Mouse (Mus musculus) mouse embryonic stem cell (cell line): Measurements from ENCODE around the gene Acap2.

ENCODE experiments used
- in situ Hi-C, 2 experiments: fragments of 300-500 bp; cut with MboI; formaldehyde crosslinking; loops; 1 replicate in 1 of 2; 3 replicates in 1 of 2; pipeline ENCODE4 v1.14.3; 2019 to 2020; ENCODE audit warnings: low sequenced_read_pairs in 2 of 2, low pct_unique_long_range_greater_than_20kb in 1 of 2, mixed read lengths in 1 of 2; ENCODE audit not compliant: unreplicated experiment in 1 of 2

The Acap2 gene

GRCm38 (mm10) chr16:31211503-31211902, 10.5 kb upstream of the Acap2 start:
- in situ Hi-C loops, result no loop called here

GRCm38 (mm10) chr16:31210453-31210852, 9.4 kb upstream of the Acap2 start:
- in situ Hi-C loops, result no loop called here

GRCm38 (mm10) chr16:31209911-31210310, 8.9 kb upstream of the Acap2 start:
- in situ Hi-C loops, result no loop called here

- in situ Hi-C loops, result no loop called here
Observed at GRCm38 (mm10) chr16:31205726-31206125, 4.7 kb upstream of the Acap2 start.

GRCm38 (mm10) chr16:31205187-31205586, 4.1 kb upstream of the Acap2 start:
- in situ Hi-C loops, result no loop called here

- in situ Hi-C loops, result no loop called here
Observed at GRCm38 (mm10) chr16:31204216-31204615, 3.2 kb upstream of the Acap2 start.

- in situ Hi-C loops, result no loop called here
Observed at GRCm38 (mm10) chr16:31201704-31202103, 659 bp upstream of the Acap2 start.

GRCm38 (mm10) chr16:31199926-31200789, 887 bp downstream of the Acap2 start:
- in situ Hi-C loops, result no loop called here

- in situ Hi-C loops, result no loop called here
Observed at GRCm38 (mm10) chr16:31199591-31199925, 1.5 kb downstream of the Acap2 start.

- in situ Hi-C loops, result no loop called here
Observed at GRCm38 (mm10) chr16:31196971-31197370, 4.1 kb downstream of the Acap2 start.

GRCm38 (mm10) chr16:31192526-31192925, 8.5 kb downstream of the Acap2 start:
- in situ Hi-C loops, result no loop called here

- in situ Hi-C loops, result no loop called here
Observed at GRCm38 (mm10) chr16:31191818-31192217, 9.2 kb downstream of the Acap2 start.

GRCm38 (mm10) chr16:31190426-31190825, 10.6 kb downstream of the Acap2 start:
- in situ Hi-C loops, result no loop called here

GRCm38 (mm10) chr16:31189291-31189690, 11.8 kb downstream of the Acap2 start:
- in situ Hi-C loops, result no loop called here

- in situ Hi-C loops, result no loop called here
Observed at GRCm38 (mm10) chr16:31188799-31189198, 12.2 kb downstream of the Acap2 start.

- in situ Hi-C loops, result no loop called here
Observed at GRCm38 (mm10) chr16:31188270-31188669, 12.8 kb downstream of the Acap2 start.

GRCm38 (mm10) chr16:31187192-31187591, 13.9 kb downstream of the Acap2 start:
- in situ Hi-C loops, result no loop called here

GRCm38 (mm10) chr16:31185757-31186156, 15.3 kb downstream of the Acap2 start:
- in situ Hi-C loops, result no loop called here

GRCm38 (mm10) chr16:31184727-31185126, 16.3 kb downstream of the Acap2 start:
- in situ Hi-C loops, result no loop called here

- in situ Hi-C loops, result no loop called here
Observed at GRCm38 (mm10) chr16:31182576-31182975, 18.5 kb downstream of the Acap2 start.
